31 mouse cellular contexts compared by ENCODE assay signal in the genomic region with DNA sequence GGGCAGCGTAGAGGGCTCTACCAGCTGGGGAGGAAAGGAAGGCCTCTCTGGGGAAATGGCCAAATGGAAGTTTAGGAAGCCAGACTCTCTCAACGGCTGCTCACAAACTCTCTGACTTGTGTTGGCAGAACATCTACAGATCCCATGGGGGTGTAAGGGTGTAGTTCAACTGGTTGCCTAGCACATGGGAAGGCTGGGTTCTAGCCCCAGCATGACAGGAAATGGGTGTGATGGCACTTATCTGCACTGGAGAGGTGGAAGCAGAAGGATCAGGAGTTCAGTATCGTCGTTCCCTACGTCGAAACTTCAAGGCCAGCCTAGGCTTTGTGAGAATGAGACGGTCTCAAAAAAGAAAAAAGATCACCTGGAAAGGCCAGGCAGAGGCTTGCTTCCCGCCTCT. TPM values are rescaled to one million over a fixed set of nuclear protein-coding genes. Genes with fewer than 3 reads are reported as not detected.
DNase-seq lines count a peak whose midpoint lies in the region; ATAC-seq and TF ChIP-seq lines count a peak whose summit lies in the region.
"Had no signal": no experiment of that assay in that cellular context is flagged by ENCODE, and none has a peak within 500 bp of the region (broad histone marks: within the 10 kb centered on the region; RNA-seq: fewer than 3 reads in every experiment).

No protein-coding gene starts in this region.

- H3K27me3 ChIP-seq in embryonic facial prominence, embryonic 13.5 days: no peaks in the 10 kb centered on the region
- no peaks in the 10 kb centered on the region for H3K27me3 ChIP-seq in embryonic facial prominence, embryonic 10.5 days (replicated peaks; ENCODE audit: low read depth, poor library complexity, severe bottlenecking)
- no peaks in the 10 kb centered on the region for H3K27me3 ChIP-seq in midbrain, postnatal 0 days (ENCODE audit: insufficient read depth, low read length)
- no peaks in the 10 kb centered on the region for H3K27me3 ChIP-seq in midbrain, embryonic 16.5 days (ENCODE audit: control insufficient read depth, insufficient read depth, low read depth, low read length)
- H3K27me3 ChIP-seq: CH12.LX; forebrain, embryonic 12.5 days; forebrain, embryonic 15.5 days; heart, embryonic 12.5 days; heart, embryonic 15.5 days; hindbrain, embryonic 13.5 days; intestine, embryonic 15.5 days had no signal

- peak overlapping the region; percentile 7; the same call in 1 of the 2 replicates for H3K27ac ChIP-seq in embryonic facial prominence, embryonic 13.5 days
- H3K27ac ChIP-seq in embryonic facial prominence, embryonic 10.5 days (replicated peaks): no peak overlapping the region
- H3K27ac ChIP-seq in midbrain, postnatal 0 days (ENCODE audit: low read depth, low read length): no peak overlapping the region
- H3K27ac ChIP-seq in midbrain, embryonic 16.5 days (ENCODE audit: low read length): no peak overlapping the region
- H3K27ac ChIP-seq: forebrain, embryonic 12.5 days; forebrain, embryonic 15.5 days; heart, embryonic 15.5 days; hindbrain, embryonic 10.5 days; hindbrain, embryonic 13.5 days; intestine, embryonic 15.5 days had no signal

- peaks cover 9% of the 10 kb centered on the region for H3K4me1 ChIP-seq in embryonic facial prominence, embryonic 13.5 days
- peaks cover 16% of the 10 kb centered on the region for H3K4me1 ChIP-seq in embryonic facial prominence, embryonic 10.5 days
- H3K4me1 ChIP-seq in midbrain, postnatal 0 days (ENCODE audit: insufficient read depth, low read length): no peaks in the 10 kb centered on the region
- H3K4me1 ChIP-seq in midbrain, embryonic 16.5 days (ENCODE audit: control insufficient read depth, insufficient read depth, low read length): peaks cover 6% of the 10 kb centered on the region
- H3K4me1 ChIP-seq: heart, embryonic 12.5 days; intestine, embryonic 15.5 days had no signal

- DNase-seq in embryonic facial prominence, embryonic 10.5 days (ENCODE audit: low spot score): no peak
- no peak for DNase-seq in midbrain, postnatal 0 days (ENCODE audit: low spot score)
- DNase-seq in R1 (ENCODE audit: low read depth, low spot score): peak; percentile 49
- DNase-seq in kidney, adult 11 months: no peak
- DNase-seq: adrenal gland, postnatal 10 days; adrenal gland, postnatal 36 days; B cell, adult 2 months; cerebellum, adult 18-20 months; cerebellum, postnatal 10 days; cerebellum, postnatal 36 days; embryo, embryonic 11 days; gastrocnemius, postnatal 25 days; heart, adult 18-20 months; heart, postnatal 10 days; heart, postnatal 36 days had no signal

- H3K9me3 ChIP-seq in embryonic facial prominence, embryonic 13.5 days: no peaks in the 10 kb centered on the region
- no peaks in the 10 kb centered on the region for H3K9me3 ChIP-seq in embryonic facial prominence, embryonic 10.5 days
- H3K9me3 ChIP-seq in midbrain, postnatal 0 days (ENCODE audit: low read length): no peaks in the 10 kb centered on the region
- no peaks in the 10 kb centered on the region for H3K9me3 ChIP-seq in midbrain, embryonic 16.5 days (replicated peaks; ENCODE audit: control insufficient read depth, low read length, poor library complexity, severe bottlenecking)
- H3K9me3 ChIP-seq: forebrain, embryonic 12.5 days; forebrain, embryonic 15.5 days; G1E; heart, embryonic 12.5 days; heart, embryonic 15.5 days; hindbrain, embryonic 10.5 days; hindbrain, embryonic 13.5 days; intestine, embryonic 15.5 days had no signal

- 86% methylated on average over 8 of the region's 8 CpGs for WGBS in embryonic facial prominence, embryonic 13.5 days
- WGBS in embryonic facial prominence, embryonic 10.5 days: 91% methylated on average over 8 of the region's 8 CpGs
- WGBS in midbrain, postnatal 0 days: 85% methylated on average over 8 of the region's 8 CpGs
- WGBS in midbrain, embryonic 16.5 days: 90% methylated on average over 8 of the region's 8 CpGs

- H3K4me2 ChIP-seq in embryonic facial prominence, embryonic 13.5 days: no peak overlapping the region
- no peak overlapping the region for H3K4me2 ChIP-seq in midbrain, postnatal 0 days (ENCODE audit: low read depth, low read length, poor library complexity, severe bottlenecking)
- no peak overlapping the region for H3K4me2 ChIP-seq in midbrain, embryonic 16.5 days (ENCODE audit: low read length)
- H3K4me2 ChIP-seq: forebrain, embryonic 12.5 days; forebrain, embryonic 15.5 days; heart, embryonic 12.5 days; heart, embryonic 15.5 days; hindbrain, embryonic 13.5 days; intestine, embryonic 15.5 days had no signal

- no peak overlapping the region for H3K4me3 ChIP-seq in embryonic facial prominence, embryonic 13.5 days
- no peak overlapping the region for H3K4me3 ChIP-seq in embryonic facial prominence, embryonic 10.5 days
- H3K4me3 ChIP-seq in midbrain, postnatal 0 days (ENCODE audit: low read depth, low read length): no peak overlapping the region
- H3K4me3 ChIP-seq in midbrain, embryonic 16.5 days (ENCODE audit: low read depth, low read length): no peak overlapping the region
- H3K4me3 ChIP-seq: erythroblast, embryonic 14.5 days; forebrain, embryonic 12.5 days; forebrain, embryonic 15.5 days; heart, embryonic 12.5 days; heart, embryonic 15.5 days; hindbrain, embryonic 10.5 days; hindbrain, embryonic 13.5 days; intestine, embryonic 15.5 days had no signal

- H3K9ac ChIP-seq in embryonic facial prominence, embryonic 13.5 days: 0 out of 2 replicates have a peak overlapping the region, but pooled peaks have one; percentile 6
- 0 out of 2 replicates have a peak overlapping the region, but pooled peaks have one; percentile 8 for H3K9ac ChIP-seq in midbrain, postnatal 0 days (replicated peaks; ENCODE audit: low read length, poor library complexity, severe bottlenecking)
- H3K9ac ChIP-seq in midbrain, embryonic 16.5 days (ENCODE audit: low read depth, low read length): no peak overlapping the region
- H3K9ac ChIP-seq: forebrain, embryonic 12.5 days; forebrain, embryonic 15.5 days; heart, embryonic 12.5 days; heart, embryonic 15.5 days; hindbrain, embryonic 13.5 days; intestine, embryonic 15.5 days had no signal

- no peak for ATAC-seq in embryonic facial prominence, embryonic 13.5 days (ENCODE audit: insufficient number of reproducible peaks, insufficient read depth, low FRiP score, low TSS enrichment, low read depth)
- ATAC-seq in midbrain, postnatal 0 days (ENCODE audit: low FRiP score): no peak
- ATAC-seq in midbrain, embryonic 16.5 days: no peak
- ATAC-seq: forebrain, embryonic 15.5 days; hindbrain, embryonic 16.5 days; intestine, embryonic 15.5 days had no signal

- no peak for TF ChIP-seq CTCF in midbrain, postnatal 0 days (IDR thresholded peaks at IDR 0.05)

- H3K36me3 ChIP-seq in embryonic facial prominence, embryonic 13.5 days: peaks cover 78% of the 10 kb centered on the region
- peaks cover 78% of the 10 kb centered on the region for H3K36me3 ChIP-seq in embryonic facial prominence, embryonic 10.5 days (replicated peaks)
- H3K36me3 ChIP-seq in midbrain, postnatal 0 days (ENCODE audit: insufficient read depth, low read length): peaks cover 2% of the 10 kb centered on the region; the same call in 1 of the 2 replicates
- H3K36me3 ChIP-seq in midbrain, embryonic 16.5 days (ENCODE audit: control insufficient read depth, insufficient read depth, low read length): no peaks in the 10 kb centered on the region
- H3K36me3 ChIP-seq: forebrain, embryonic 15.5 days; hindbrain, embryonic 13.5 days had no signal

RNA-seq across cellular contexts. Expression of a gene that starts 4.7 kb away (rescaled TPM):
- polyA plus RNA-seq in embryonic facial prominence, embryonic 13.5 days (2015; fragmentation: Nextera tagmentation; extraction: Ambion mirVana): 18.7 and 23.2 TPM in 2 replicates
- polyA plus RNA-seq in embryonic facial prominence, embryonic 10.5 days (2016; fragmentation: Nextera tagmentation; extraction: Ambion mirVana): 32.6 and 36.5 TPM in 2 replicates
- 350 and 364 TPM in 2 replicates for total RNA-seq in midbrain, postnatal 0 days (2014; rRNA removed)
- polyA plus RNA-seq in midbrain, postnatal 0 days (2015; fragmentation: Nextera tagmentation; extraction: Ambion mirVana): 171 and 181 TPM in 2 replicates
- polyA plus RNA-seq in midbrain, embryonic 16.5 days (2015; fragmentation: Nextera tagmentation; extraction: Ambion mirVana): 107 and 126 TPM in 2 replicates

RNA-seq across cellular contexts. Expression of a gene that starts 9.4 kb away (rescaled TPM):
- 53.3 and 54.4 TPM in 2 replicates for polyA plus RNA-seq in embryonic facial prominence, embryonic 13.5 days (2015; fragmentation: Nextera tagmentation; extraction: Ambion mirVana)
- polyA plus RNA-seq in embryonic facial prominence, embryonic 10.5 days (2016; fragmentation: Nextera tagmentation; extraction: Ambion mirVana): 35.6 and 36.1 TPM in 2 replicates
- 4.2 and 4.5 TPM in 2 replicates for total RNA-seq in midbrain, postnatal 0 days (2014; rRNA removed)
- polyA plus RNA-seq in midbrain, postnatal 0 days (2015; fragmentation: Nextera tagmentation; extraction: Ambion mirVana): 4.0 and 4.7 TPM in 2 replicates
- 2.2 and 2.7 TPM in 2 replicates for polyA plus RNA-seq in midbrain, embryonic 16.5 days (2015; fragmentation: Nextera tagmentation; extraction: Ambion mirVana)

RNA-seq across cellular contexts. Expression of a gene that starts 9.5 kb away (rescaled TPM):
- 0.18 and 0.25 TPM in 2 replicates for polyA plus RNA-seq in embryonic facial prominence, embryonic 13.5 days (2015; fragmentation: Nextera tagmentation; extraction: Ambion mirVana)
- polyA plus RNA-seq in embryonic facial prominence, embryonic 10.5 days (2016; fragmentation: Nextera tagmentation; extraction: Ambion mirVana): 0.34 and 0.74 TPM in 2 replicates
- total RNA-seq in midbrain, postnatal 0 days (2014; rRNA removed): 1.7 TPM in 1 of 2 replicates, not detected in the other
- 0.17 TPM in 1 of 2 replicates, not detected in the other for polyA plus RNA-seq in midbrain, postnatal 0 days (2015; fragmentation: Nextera tagmentation; extraction: Ambion mirVana)
- polyA plus RNA-seq in midbrain, embryonic 16.5 days (2015; fragmentation: Nextera tagmentation; extraction: Ambion mirVana): not detected in 2 replicates
- total RNA-seq: adrenal gland, adult 18-20 months; adrenal gland, postnatal 10 days; adrenal gland, postnatal 36 days; gastrocnemius, adult 8-10 months; heart, postnatal 10 days; heart, postnatal 36 days had no signal
- polyA plus RNA-seq: forebrain, embryonic 12.5 days; forebrain, embryonic 15.5 days; gonadal fat pad, adult 2 months; heart, embryonic 15.5 days; hindbrain, embryonic 13.5 days; hindbrain, embryonic 16.5 days had no signal

RNA-seq across cellular contexts. Expression of a gene that starts 17.5 kb away (rescaled TPM):
- 2,193 and 2,304 TPM in 2 replicates for polyA plus RNA-seq in embryonic facial prominence, embryonic 13.5 days (2015; fragmentation: Nextera tagmentation; extraction: Ambion mirVana)
- polyA plus RNA-seq in embryonic facial prominence, embryonic 10.5 days (2016; fragmentation: Nextera tagmentation; extraction: Ambion mirVana): 241 and 316 TPM in 2 replicates
- total RNA-seq in midbrain, postnatal 0 days (2014; rRNA removed): 35.4 and 46.2 TPM in 2 replicates
- polyA plus RNA-seq in midbrain, postnatal 0 days (2015; fragmentation: Nextera tagmentation; extraction: Ambion mirVana): 69.7 and 76.8 TPM in 2 replicates
- polyA plus RNA-seq in midbrain, embryonic 16.5 days (2015; fragmentation: Nextera tagmentation; extraction: Ambion mirVana): 51.7 and 53.2 TPM in 2 replicates

RNA-seq across cellular contexts. Expression of a gene that starts 25.8 kb away (rescaled TPM):
- 54.1 and 57.4 TPM in 2 replicates for polyA plus RNA-seq in embryonic facial prominence, embryonic 13.5 days (2015; fragmentation: Nextera tagmentation; extraction: Ambion mirVana)
- polyA plus RNA-seq in embryonic facial prominence, embryonic 10.5 days (2016; fragmentation: Nextera tagmentation; extraction: Ambion mirVana): 69.2 and 71.5 TPM in 2 replicates
- total RNA-seq in midbrain, postnatal 0 days (2014; rRNA removed): 8.1 and 17.1 TPM in 2 replicates
- 64.0 and 69.5 TPM in 2 replicates for polyA plus RNA-seq in midbrain, postnatal 0 days (2015; fragmentation: Nextera tagmentation; extraction: Ambion mirVana)
- 66.3 and 67.6 TPM in 2 replicates for polyA plus RNA-seq in midbrain, embryonic 16.5 days (2015; fragmentation: Nextera tagmentation; extraction: Ambion mirVana)
